Mouse (Mus musculus) C2C12 (cell line): ENCODE data around the gene 4930558K02Rik.

Experiments used
- CTCF ChIP-seq: IDR thresholded peaks from one replicate; pipeline ENCODE4 v1.5.1; 2011; ENCODE audit not compliant: control insufficient read depth, insufficient read depth, insufficient read length
- MAX ChIP-seq: IDR thresholded peaks from one replicate; pipeline ENCODE4 v1.6.1; 2011; ENCODE audit warnings: mild to moderate bottlenecking, control low read depth
- MYOD1 ChIP-seq: IDR thresholded peaks from one replicate; pipeline ENCODE4 v1.6.1; 2011; ENCODE audit warnings: low read depth; ENCODE audit not compliant: control insufficient read depth, insufficient read length
- USF1 ChIP-seq: IDR thresholded peaks from one replicate; pipeline ENCODE4 v1.6.1; 2011; ENCODE audit warnings: low read depth, mild to moderate bottlenecking, control low read depth, moderate library complexity

GRCm38 (mm10) chr1:161896130-161896529 lies 83.3 kb downstream of the 4930558K02Rik start:
- no peak for TF ChIP-seq CTCF
- no peak for TF ChIP-seq MYOD1
- no peak for TF ChIP-seq USF1
- TF ChIP-seq MAX, result no peak
